Mouse (Mus musculus) CD8-positive naive resting alpha-beta T cell, adult 2 months (primary cell): ENCODE measurements around the gene Etv5.
"Not testable (repeated sequence)": the region's sequence is repeated elsewhere in the genome, so short reads cannot be mapped to it uniquely, and the experiment has no call there.

ENCODE experiments used
- DNase-seq, 2 experiments: peaks; one replicate each; pipeline ENCODE4 v3.0.0; 2022; ENCODE audit warnings: low read depth in 2 of 2, low spot score in 2 of 2

Etv5 gene

DNA sequence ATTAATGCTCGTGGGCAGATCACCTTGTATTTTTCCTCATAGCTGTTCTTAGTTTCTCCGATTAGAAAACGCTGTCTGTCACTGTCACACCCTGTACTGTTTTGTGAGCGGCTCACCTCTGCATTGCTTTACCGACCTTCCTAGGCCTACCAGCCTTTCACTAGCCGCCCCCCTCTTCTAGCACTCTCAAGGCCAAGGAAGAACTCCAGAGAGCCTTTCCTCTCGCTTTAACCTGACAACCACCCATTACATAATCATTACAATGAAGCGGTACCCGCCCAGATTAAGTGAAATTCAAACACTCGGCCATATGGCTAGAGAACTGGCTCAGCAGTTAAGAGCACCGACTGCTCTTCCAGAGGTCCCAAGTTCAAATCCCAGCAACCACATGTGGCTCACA, 41.2 kb downstream of the Etv5 start:
- DNase-seq, result no peak

DNA sequence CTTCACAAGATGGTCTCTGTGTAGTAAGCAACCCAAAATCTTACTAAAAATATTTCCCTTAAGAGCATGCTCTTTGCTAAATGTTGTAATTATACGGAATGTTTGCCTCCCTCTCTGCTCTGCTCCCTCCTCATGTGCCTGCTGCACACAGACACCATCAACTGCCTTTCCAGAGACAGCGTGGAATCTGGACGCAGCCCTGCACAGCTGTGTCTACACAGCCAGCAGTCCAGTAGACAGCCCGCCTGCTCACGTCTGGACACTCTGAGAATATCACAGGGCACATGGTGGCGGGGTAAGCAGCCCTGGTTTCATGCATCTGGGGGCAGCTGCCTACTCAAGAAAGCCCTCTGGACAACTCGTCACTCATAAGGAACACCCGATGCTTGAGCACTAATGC, 43.1 kb downstream of the Etv5 start:
- no peak for DNase-seq

- DNase-seq, result no peak
Observed at GRCm38 (mm10) chr16:22395093-22395844, 44.2 kb downstream of the Etv5 start.

DNA sequence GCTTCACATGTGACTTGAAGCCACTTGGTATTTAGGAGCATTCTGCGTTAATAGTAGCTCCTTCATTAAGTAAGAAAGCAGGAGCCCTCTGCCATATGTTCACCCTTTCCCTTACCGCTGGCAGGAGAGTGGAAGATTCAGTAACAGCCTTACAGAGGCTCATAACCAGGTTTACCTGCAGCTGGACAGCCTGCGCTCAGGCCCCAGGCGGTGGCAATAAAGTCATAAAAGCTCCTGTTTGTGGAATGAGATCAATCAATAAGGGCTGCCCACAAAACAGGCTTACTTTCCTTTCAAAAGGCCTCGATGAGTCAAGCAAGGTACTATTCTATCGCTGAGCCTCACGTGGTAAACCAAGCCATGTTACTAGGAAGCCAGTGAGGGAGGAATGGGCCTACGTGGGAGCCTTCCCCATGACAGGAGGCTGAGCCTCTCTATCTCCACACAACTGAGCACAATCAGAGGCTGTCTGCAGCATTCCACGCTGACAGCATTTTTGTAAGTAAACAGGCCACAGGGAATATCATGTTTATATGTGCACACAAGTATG, 49.1 kb downstream of the Etv5 start:
- no peak for DNase-seq

GRCm38 (mm10) chr16:22389146-22389911, 50.2 kb downstream of the Etv5 start:
- DNase-seq, result no peak

GRCm38 (mm10) chr16:22387731-22388130, 51.8 kb downstream of the Etv5 start:
- no peak for DNase-seq

- not testable (repeated sequence) for DNase-seq
Observed at GRCm38 (mm10) chr16:22382018-22382417, 57.5 kb downstream of the Etv5 start.

GRCm38 (mm10) chr16:22380981-22381380, 58.5 kb downstream of the Etv5 start:
- DNase-seq, result no peak

- DNase-seq, result no peak
Observed at GRCm38 (mm10) chr16:22379986-22380385, 59.5 kb downstream of the Etv5 start.

DNA sequence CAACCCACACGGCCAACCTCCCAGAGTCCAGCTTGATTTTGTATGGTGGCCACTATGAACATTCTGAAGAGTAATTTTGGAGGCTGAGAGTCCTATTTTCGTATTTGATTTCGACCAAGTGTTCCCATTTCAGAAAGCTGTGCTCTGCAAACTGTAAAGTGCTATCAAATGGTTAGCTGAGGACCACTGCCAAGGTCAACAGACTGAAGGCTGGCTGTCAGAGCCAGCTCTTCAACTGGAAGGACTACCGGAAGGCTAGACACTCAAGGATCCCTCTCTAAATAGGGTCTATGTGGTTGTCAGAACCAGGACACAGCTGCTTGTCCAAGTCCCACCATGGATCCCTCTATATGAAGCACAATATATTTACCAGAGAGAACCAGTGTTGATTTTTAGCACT, 60.2 kb downstream of the Etv5 start:
- no peak for DNase-seq

GRCm38 (mm10) chr16:22377714-22378113, 61.8 kb downstream of the Etv5 start:
- no peak for DNase-seq

DNA sequence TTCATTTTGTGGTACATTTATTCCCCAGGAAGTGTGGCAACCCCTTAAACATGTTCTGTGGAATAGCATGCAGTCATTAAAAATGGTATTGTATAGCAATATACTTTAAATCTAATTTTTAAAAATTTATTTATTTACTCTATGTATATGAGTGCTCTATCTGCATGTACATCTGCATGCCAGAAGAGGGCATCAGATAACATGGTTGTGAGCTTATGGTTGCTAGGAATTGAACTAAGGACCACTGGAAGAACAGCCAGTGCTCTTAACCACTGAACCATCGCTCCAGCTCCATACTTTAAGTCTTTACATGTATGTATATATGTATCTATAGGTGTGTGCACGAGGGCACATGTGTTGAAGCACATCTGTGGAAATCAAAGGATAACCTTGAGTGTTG, 64.6 kb downstream of the Etv5 start:
- DNase-seq, result no peak

- DNase-seq, result no peak
Observed at GRCm38 (mm10) chr16:22372701-22373124, 66.8 kb downstream of the Etv5 start.

DNA sequence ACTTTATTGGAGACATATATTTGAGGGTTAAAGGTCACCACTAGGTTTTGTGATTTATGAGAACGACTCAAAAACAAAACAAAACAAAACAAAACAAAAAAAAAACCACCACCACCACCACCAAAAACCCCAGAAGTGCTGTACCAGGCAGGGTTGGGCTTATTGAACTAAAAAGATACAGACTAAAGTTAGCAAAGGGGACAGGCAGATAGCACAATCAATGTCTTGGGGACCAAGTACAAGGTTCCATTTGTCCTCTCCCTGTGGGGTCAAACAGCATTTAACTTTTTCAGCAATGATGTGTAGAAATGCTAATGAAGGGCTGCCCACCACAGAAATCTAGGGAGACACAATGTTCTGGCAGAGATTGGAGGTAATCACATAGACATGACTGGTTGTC, 67.3 kb downstream of the Etv5 start:
- no peak for DNase-seq

- no peak for DNase-seq
Observed at GRCm38 (mm10) chr16:22367099-22367498, 72.4 kb downstream of the Etv5 start.

DNA sequence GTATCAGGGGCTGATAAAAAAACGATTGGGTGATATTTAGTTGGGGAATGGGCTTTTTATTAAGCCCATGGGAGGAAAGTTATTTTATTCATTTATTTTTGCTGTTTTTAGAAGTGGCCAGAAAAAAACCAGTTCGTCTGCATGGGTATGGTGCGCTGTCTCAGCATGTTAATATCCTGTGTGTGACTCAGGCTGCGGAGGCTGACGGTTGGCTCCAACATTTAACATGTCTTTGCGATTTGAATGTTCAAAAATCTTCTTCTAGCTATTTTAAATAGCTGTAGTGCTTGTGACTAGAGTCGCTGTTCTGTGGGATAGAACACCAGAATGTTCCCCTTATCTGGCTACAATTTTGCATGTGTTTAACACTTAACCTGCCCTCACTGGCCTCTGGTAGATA, 73.5 kb downstream of the Etv5 start:
- DNase-seq, result no peak

DNA sequence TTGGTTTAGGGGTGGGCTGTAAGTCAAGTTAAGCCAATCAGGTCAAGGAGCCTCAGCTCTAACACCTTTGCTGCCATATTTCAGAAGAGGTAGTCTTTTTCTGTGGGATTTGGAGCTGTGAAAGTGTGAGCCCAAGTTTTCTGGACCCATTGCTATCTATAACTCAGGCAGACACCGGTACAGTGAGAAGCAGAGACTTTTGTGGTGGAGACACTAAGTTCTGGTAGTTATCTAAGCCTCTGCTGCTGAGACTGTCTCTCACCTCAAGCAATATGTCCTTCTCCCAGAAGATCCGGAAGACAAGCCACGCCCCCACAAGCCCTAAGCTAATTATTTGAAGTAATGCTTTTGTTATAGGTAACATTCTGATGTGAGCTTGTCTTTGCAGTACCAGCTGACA, 73.9 kb downstream of the Etv5 start:
- DNase-seq, result no peak

DNA sequence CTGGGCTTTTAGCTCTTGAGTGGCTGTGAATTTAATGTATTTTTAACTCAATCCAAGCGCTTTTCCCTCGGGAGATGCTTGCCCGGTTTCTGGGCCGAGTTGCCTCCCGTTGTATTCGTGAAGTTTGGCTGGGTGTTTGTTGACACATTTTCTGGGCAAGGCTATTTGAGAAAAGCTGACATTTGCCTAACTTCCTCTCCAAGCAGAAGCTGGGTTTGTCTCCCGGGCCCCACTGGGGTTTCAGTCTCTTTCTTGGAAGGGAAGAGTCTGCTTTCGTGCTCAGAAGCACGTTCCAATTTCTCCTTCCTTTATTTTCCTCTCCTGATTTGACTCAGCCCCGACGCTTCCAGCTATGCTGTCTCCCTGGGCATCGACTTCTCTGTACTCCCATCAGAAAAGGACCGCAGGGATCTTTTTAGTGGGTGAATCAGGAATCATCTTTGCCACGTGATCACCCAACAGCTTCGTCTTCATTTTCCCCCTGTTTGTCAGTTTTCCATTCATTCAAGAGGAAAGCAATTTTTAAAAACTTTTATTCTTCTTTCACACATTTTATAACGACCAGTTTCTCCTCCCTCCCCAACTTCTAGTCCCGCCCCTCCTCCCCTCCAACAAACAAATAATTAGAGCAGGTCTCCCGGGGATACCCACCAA, 80.7 kb downstream of the Etv5 start:
- no peak for DNase-seq

GRCm38 (mm10) chr16:22354177-22354576, 85.3 kb downstream of the Etv5 start:
- DNase-seq, result not testable (repeated sequence)

GRCm38 (mm10) chr16:22353639-22354038, 85.9 kb downstream of the Etv5 start:
- DNase-seq, result no peak

DNA sequence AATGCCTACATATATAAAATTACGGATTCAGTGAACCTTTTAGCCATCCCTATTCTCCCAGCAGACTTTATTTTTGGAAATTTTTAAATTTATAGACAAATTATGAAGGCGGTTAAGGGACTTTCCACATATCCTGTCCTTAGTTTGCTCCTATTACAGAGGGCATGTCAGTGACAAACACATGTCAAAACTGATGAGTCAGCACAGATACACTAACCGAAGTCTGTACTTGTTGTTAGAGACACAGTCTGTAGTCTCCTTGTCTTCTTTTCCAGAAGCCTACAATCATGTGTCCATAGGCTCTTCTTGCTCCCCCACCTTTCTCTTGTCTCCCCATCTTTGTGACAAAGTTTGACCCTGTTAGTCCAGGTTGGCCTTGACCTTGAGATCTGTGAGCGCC, 88.3 kb downstream of the Etv5 start:
- DNase-seq, result no peak

DNA sequence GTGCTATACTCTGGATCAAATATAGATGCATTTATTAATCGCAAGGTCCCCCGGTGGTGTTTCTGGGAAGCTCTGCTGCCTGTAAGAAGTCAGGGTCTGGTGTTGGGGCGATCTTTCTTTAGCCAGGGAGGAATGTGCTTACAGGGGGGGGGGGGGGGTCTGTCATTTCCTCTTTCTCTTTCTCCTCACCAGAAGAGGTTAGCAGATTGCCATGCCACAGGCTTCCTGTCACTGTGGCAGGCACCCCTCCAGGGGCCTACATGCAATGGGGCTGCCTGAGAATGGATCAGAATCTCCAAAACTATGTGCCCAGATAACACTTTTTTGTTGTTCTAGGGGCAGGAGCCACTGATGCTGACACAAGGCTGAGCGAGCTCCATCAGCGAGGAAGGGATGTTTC, 89.7 kb downstream of the Etv5 start:
- no peak for DNase-seq
